Mouse (Mus musculus) T-helper 17 cell (primary cell): ENCODE results near the gene Ampd1.
"Not testable (repeated sequence)": the region's sequence is repeated elsewhere in the genome, so short reads cannot be mapped to it uniquely, and the experiment has no call there.

Source experiments
- in situ Hi-C, 2 experiments: fragments of 300-600 bp; cut with MboI, MseI; formaldehyde crosslinking; loops; 1 replicate in 1 of 2; 2 replicates in 1 of 2; pipeline ENCODE4 v1.15.1; 2025; ENCODE audit warnings: high pct_unique_total_duplicates in 2 of 2

Ampd1 gene

DNA sequence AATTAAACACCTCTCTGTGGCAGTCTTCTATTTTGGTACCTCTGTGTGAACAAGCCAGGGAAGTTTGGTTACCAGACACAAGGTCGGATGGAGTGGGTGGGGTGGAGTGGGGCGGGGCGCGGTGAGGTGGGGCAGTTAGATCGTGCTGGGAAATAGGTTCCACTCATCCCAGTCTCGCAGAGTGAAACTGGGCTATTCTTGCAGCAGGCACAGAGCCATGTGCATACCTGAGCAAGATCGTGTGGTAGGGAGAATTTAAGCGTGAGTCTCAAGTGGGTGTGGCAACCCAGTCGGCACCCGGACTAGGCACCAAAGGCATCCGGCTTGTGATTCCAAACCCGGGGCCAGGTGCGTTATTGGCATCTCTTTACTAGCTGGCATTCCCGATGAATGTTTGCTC, 28.1 kb downstream of the Ampd1 start:
- in situ Hi-C loops, result loop anchor here in 1 of 2 experiments (10.0 kb wide), 1 partner anchor 367 kb away; the partner anchor contains the start of gene Tspan2

DNA sequence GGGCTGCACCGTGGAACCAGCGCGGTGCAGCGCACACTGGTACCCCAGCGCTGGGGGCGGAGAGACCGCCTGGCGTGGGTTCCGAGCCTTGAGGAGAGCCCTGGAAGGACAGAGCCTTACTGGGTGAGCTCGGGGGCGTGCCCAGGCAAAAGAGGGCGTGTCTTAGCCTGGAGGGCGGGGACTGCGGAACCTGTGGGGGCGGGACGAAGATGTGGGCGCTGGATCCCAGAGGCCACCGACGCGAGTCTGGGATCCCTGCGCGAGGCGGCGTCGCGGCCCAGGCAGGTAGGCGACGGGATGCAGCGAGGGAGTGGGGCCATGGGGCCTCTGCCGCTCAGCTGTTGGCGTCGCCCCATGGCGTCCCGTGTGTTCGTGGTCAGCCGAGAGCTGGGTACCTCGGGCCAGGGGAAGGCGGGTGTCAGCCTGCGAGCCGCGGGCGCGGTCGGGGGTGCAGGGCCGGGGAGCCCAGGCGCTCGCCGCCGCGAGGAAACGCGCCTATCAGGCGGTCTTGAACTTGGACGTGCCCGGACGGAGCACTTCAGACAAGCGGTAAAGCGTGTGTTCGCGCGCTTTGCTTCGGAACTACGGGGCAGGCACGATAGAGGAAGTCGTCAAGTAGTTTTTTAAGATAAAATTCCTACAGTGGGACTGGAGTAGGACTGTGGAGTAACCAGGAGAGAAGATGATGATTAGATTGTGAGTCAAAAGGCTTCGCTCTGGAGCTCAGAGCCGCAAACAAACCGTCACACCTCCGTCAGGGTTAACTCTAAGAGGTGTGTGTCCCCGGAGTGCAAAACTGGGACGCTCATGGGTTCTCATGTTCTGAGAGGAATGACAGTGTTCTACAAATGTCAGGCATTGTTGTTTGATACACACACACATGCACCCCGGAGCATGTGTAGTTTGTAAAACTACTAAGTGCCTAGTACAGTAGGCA, 28.9 kb downstream of the Ampd1 start, which contains the start of gene Dennd2c:
Gene Dennd2c (plus strand): TSS at position 151 of the 937 bp plus-strand sequence.
- in situ Hi-C loops, result loop anchor here in 1 of 2 experiments (10.0 kb wide), 1 partner anchor 368 kb away; the partner anchor contains the start of gene Tspan2

DNA sequence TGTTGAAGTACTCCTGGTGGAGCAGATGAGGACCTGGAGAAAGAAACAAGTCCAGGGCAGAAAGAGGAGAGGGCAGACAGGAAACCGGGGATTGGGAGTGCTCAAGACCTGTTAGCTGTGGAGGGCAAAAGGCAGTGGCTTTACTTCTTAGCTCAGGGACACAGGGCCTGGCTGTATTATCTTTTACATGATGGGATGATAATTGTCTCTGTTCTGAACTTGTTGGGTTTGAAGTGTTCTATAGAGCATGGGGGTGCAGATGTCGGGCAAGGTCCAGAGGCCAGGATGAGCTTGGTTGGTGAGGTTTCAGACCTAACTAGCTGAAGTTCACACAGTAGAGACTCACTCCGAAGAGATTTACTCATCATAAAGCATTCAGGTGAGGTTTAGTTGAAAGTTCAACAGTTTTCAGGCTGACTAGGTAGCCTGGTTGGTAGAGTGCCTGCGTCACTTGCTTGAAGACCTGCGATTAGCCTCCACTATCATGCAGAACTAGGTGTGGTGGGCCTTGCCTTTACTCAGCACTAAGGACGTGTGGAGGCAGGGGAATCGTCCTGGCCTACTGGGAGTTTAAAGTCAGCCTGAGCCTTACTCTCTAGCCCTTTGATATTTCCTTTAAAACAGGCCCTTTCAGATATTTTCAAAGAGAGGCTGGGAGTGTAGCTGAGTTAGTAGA, 33.9 kb downstream of the Ampd1 start:
- in situ Hi-C loops, result loop anchor here in 1 of 2 experiments (10.0 kb wide), 1 partner anchor 373 kb away; the partner anchor contains the start of gene Tspan2

DNA sequence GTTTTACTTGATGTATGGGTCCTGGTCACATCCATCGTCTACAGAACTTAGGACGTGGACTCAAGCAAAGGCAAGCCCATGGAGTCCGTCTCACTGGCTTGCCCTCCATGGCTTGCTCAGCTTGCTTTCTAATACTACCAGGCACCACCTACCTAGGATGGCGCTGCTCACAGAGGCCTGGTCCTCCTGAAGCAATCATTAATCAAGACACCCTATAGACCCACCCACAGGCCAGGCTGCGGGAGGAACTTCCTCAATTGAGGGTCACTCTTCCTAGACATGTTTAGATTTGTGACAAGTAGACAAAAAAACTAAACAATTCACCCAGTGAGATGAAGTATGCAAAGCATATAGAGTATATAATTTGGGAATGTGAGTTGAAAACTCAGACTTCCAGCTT, 38.4 kb downstream of the Ampd1 start:
- in situ Hi-C loops, result no loop called here

DNA sequence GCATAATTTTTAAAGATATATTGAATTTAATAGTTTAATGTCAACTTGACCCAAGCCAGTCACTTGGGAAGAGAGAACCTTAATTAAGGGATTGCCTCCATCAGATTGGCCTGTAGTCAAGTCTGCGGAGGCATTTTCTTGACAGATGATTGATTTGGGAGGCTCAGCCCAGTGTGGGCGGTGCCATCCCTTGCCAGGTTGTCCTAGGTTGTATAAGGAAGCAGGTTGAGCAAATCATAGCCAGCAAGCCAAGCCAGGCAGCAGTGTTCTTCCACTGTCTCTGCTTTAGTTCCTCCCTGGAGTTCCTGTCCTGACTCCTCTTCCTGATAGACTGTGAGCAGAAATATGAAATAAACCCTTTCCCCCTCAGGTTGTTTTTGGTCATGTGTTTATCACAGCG, 49.8 kb downstream of the Ampd1 start:
- in situ Hi-C loops, result no loop called here

DNA sequence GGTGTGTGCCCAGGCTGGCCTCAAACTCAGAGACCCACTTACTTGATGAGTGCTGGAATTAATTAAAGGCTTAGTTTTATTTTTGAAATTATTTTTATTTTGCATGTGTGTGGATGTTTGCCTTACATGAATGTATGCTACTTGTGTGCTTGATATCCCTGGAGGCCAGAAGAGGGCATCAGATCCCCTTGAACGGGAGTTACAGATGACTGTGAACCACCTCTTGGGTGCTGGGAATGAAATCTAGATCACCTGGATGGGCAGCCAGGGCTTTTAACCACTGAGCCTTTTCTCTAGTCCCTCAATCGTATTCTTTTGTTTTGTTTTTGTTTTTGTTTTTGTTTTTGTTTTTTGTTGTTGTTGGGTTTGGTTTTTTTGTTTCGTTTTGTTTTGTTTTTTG, 52.3 kb downstream of the Ampd1 start:
- in situ Hi-C loops, result no loop called here

DNA sequence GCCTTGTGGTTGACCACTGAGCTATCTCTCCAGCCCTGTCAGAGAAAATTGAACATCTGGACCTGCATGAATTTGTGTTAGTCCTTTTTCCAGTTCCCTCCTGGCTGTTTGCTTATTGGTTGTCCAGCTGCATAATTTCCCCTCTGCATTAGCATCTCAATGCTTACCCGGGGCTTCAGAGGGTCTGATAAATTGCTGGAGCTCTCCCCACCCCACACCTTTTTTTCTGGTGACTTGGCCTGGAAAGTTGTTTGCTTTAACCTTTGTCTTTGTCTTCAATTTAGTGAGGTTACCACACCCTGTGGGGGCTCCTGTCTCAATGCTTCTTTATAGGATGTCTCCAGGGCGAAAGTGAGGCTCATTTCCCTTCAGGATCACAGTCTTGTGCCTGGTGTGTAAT, 53.4 kb downstream of the Ampd1 start:
- in situ Hi-C loops, result no loop called here

DNA sequence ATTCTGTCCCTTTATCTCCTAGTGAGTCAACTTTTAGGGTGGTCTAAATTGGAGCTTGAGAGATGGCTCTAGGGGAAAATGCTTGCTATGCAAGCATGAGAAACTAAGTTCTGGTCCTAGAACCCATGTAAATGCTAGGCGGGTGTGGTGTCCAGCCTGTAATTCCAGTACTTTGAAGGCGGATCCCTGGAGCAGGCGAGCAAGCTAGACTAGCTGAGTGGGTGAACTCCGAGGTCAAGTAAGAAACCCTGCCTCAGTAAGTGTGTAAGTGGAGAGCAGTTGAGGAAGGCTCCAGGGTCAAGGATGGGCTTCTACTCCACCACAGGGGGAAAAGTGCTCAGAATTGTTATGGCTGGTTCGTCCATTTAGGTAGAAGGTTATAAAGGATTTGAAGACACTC, 53.9 kb downstream of the Ampd1 start:
- in situ Hi-C loops, result no loop called here

DNA sequence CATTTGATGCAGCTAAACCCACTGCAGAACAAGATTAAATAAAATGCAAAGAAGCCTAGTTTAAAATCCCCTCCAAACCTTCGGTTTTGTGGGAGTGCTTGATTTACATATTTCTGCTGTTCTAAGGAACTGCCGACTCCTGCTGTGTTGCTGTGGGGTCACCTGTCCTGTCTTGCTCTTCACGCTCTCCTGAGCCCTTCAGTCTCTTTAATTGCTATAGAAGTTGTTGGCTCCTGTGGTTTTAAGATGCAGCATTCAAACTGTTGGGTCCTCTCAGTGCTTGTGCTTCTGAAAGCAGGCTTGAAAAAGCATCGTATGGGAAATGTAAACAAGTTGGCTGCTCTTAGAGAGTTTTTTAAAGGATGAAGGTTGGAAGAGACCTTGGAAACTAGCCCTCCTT, 54.4 kb downstream of the Ampd1 start:
- in situ Hi-C loops, result no loop called here

DNA sequence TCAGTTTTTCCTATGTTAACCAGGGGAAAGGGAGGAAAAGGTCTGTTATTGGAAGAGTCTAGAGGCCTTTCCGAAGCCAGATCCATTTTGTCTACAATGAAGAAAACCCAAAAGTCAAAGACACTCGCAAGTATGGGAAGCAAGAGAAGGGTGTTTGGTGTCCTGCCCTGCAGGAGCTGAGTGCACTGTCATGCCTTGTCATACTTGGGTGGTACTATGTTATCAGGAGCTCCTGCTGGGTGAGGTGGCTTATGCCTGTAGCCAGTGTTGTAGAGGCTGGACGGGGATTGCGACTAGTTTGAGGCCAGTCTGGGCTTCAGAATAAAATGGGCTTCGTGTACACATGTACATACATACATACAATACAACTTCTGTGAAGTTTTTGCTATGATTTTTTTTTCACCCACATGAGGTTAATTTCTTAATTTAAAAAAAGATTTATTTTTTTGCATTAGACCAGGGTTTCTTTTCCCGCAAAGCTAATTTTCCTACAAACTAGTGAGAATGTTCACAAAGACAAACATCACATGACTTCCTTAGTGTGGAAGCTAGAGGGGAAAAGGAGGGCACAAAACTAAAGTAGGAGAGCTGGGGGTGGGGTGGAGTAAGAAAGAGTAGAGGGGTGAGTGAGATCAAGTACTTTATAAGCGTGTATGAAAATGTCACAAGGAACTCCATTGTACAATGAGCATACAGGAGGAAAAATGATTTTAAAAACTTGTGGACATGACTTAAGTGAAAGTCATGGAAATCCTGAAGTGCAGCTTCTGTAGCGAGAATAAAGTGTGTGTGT, 55.7 kb downstream of the Ampd1 start:
- in situ Hi-C loops, result no loop called here

DNA sequence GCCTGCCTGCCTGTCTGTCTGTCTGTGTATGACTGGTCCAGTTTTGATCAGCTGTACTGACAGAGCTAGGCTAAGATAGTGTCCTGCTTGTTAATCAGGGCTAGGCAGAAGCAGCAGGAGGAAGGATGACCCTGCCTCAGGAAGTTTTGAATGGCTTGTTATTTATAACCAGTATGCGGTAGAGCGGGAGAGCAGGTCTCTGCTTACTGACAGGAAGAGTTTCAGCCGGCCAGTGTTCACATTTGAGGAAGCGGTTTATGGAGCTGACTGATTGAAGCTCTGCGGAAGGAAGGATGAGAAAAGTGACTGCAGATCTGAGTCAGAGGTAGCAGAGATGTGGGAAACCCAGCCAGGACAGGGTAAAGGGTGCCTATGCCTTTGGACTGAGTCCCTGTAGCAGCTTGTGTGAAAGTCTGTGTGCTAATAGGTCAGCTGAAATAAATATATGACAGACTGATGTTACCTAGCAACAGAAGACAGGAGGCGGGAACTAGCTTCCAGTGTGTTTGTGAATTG, 56.5 kb downstream of the Ampd1 start:
- in situ Hi-C loops, result no loop called here

DNA sequence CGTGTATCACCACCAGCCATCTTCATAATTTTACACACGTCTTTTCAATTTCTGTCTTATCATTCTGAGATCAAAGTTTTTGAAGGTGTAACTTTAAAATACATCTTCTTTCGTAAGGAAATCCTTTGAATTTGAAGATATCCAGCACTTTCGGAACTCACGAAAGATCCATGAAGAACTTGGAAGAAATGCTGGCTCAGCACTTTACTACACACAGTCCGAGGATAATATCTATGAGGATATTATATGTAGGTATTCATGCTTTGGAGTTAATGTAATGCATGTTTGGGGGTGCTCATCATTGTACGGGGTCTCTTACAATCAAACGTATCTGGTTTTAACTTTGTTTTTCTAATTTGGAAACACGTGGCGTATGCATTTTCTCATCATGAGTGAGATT, 59.3 kb downstream of the Ampd1 start:
- in situ Hi-C loops, result no loop called here

DNA sequence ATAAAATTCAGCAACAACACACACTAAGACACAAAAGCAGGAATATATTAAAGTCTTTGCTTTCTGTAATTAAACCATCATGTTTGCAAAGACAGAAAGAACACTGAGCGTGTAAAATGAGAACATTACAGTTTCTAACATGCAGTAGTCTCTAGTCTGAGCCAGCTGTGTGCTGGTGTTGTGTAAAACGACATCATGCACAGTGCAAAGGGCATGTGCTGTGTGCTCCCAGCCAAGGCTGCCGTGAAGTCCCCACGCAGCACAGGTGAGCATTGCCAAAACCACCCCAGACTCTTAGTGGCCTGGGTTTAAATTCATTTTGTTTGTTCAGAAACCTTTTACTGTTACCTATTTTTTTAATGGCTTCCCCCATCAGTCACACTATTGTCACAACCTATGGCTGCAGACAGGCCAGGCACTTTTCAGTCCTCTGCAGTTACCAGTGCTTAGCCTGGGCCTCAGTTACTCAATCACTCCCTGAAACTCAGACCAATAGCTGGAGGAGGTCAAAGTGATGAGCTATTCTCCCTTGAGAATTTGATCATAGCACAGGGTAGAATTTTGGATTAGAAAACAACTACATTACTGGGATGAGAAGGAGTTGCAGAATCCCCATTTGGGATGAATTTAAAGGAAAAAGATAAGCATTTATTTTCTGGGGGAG, 62.7 kb downstream of the Ampd1 start:
- in situ Hi-C loops, result no loop called here

DNA sequence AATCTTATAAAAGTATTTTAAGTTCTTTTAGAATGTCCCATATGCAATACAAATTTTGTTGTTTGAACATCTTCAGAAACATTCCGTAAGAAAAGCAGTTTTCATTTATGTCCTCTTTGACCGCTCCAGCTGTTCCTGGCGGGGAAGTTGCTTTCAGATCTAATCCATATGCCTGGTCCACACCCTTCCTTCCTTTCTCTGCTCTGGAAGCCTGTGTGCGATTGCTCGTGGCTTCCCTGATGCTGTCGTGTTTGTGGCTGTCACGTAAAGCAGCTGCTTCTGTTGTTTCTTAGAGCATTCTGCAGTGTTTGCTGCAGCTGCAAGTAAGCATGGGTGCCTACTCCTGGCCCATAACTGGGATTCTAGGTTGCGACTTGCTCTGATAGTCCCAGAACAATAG, 65.2 kb downstream of the Ampd1 start:
- in situ Hi-C loops, result no loop called here

DNA sequence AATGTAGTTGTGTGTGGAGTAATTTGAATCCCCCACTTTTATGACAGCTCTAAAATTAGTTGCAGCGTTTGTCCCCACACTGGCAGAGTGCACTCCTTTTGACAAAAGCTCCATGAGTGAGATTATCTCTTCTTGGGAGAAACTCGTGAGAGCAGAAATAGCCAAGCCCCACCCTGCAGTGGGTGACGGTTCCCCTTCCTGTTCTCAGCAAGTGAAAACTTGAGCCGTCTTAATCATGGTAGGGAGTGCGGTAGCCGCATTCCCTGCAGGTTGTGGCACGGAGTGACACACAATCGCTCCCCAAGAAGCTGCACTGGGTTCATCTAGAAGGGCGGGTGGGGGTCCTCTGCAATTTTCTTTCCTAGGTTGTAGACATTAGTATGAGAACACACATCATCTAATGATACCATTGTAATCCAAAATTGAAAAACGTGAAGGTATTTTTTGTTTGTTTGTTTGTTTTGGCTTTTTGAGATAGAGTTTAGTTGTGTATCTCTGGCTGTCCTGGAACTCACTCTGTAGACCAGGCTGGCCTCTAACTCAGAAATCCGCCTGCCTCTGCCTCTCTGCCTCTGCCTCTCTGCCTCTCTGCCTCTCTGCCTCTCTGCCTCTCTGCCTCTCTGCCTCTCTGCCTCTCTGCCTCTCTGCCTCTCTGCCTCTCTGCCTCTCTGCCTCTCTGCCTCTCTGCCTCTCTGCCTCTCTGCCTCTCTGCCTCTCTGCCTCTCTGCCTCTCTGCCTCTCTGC, 66.5 kb downstream of the Ampd1 start:
- in situ Hi-C loops, result not testable (repeated sequence)

DNA sequence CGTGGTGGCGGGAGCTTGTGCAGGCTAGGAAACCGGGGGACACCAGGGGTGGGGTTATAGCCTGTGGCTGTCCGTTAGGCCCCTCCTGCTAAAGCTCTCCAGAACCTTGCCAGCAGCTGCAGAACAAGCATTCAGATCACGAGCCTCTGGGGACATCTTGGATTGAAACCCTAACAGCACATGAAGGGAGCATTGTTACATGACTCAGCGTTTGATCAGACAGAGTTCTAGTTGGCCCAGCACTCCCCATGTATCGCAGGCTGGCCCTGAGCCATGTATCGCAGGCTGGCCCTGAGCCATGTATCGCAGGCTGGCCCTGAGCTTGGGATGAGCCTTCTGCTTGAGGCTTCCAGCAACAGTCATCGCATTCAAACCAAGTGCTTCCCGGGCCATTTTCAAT, 67.5 kb downstream of the Ampd1 start:
- in situ Hi-C loops, result no loop called here

DNA sequence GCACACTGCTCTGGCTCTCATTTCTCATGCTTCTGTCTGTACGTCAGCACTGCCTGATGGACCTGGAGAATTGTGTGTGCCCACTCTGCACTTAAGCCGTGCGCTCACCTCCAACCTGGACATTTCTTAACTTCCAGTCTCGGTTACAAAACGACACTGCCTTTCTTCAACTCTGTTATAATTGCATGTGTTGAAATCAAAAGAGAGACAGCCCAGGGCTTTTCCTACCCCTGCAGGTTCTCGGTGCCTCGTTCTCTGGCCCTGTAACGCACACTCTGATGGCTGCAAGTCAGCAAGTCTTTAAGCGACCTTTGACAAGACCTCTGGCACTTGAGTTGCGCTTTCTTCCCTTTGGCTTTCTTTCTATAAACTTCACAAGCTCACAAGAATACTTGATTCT, 68.6 kb downstream of the Ampd1 start:
- in situ Hi-C loops, result no loop called here

DNA sequence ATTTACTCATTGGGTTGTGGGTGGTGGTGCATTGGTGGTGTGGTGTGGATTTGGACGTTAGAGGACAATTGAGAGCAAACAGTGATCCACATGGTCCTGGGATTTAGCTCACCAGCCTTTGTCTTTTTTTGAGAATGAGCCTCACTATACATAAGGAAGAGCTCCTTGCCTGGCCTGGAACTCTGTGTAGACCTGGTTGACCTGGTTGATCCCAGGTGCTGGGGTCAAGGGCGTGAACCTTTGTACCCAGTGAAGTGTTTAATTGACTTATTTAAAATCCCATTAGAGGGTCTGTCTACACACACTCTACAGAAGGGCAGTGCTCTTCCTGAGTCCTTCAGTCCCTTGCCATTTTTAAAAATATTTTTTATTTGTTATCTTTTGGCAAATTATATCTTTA, 71.5 kb downstream of the Ampd1 start:
- in situ Hi-C loops, result no loop called here

DNA sequence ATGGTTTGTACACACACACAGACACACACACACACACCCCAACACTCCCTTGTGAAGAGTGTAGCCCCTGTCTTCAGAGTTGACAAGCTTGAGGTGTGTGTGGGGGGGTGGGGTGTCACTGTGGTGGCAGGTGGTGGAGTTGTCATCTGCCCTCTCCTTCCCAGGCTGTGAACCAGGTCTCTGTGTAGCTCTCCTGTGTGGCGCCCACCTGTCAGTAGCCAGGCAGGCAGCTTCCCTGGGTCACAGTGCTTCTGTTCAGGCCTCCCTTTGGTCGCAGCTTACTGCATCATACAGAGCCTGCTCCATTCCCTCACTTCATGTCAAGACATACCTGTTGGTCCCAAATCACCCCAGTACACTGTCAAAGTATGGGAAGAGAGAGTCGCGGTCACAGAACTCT, 72.0 kb downstream of the Ampd1 start:
- in situ Hi-C loops, result no loop called here
